In the genomic region with DNA sequence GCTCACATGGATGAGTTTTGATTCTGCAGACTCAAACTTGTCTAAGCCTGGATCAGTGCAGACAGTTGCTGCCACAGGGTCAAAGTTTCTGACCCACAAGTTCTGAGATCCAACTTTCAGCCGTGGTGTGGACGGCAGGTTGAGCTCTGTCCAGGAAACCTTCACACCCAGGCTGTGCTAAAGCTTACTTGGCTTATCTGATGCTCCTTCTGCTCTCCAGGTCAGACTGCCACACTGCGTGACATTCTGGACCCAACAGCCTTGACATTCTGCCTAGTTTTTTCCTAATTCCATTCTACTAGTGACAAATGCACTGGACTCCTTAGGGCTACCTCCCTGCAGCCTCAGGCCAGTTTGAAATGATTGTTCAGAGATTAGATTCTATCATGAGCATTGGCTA, we compare ENCODE assay signal across 21 mouse cellular contexts.
"Had no signal": no experiment of that assay in that cellular context is flagged by ENCODE, and none has a peak within 500 bp of the region (broad histone marks: within the 10 kb centered on the region; RNA-seq: fewer than 3 reads in every experiment).

No protein-coding gene starts in this region.

- H3K4me2 ChIP-seq: limb, embryonic 13.5 days; liver, embryonic 13.5 days; lung, embryonic 14.5 days; midbrain, embryonic 12.5 days; midbrain, embryonic 15.5 days; neural tube, embryonic 12.5 days; neural tube, embryonic 15.5 days had no signal

- H3K9ac ChIP-seq: limb, embryonic 13.5 days; liver, embryonic 13.5 days; lung, embryonic 14.5 days; midbrain, embryonic 12.5 days; midbrain, embryonic 15.5 days; neural tube, embryonic 12.5 days; neural tube, embryonic 15.5 days had no signal

- DNase-seq: kidney, postnatal 10 days; layer of hippocampus, adult 9-11 months; liver; liver, embryonic 13.5 days; lung, embryonic 14.5 days; right cerebral cortex, adult 18-20 months; right cerebral cortex, postnatal 14 days; right cerebral cortex, postnatal 4 days; thymus, adult 2 months; thymus, postnatal 14 days; thymus, postnatal 4 days had no signal

- H3K9me3 ChIP-seq: limb, embryonic 10.5 days; limb, embryonic 13.5 days; liver, embryonic 13.5 days; midbrain, embryonic 12.5 days; midbrain, embryonic 15.5 days; neural tube, embryonic 12.5 days; neural tube, embryonic 15.5 days had no signal

- ATAC-seq: lung, postnatal 0 days; midbrain, embryonic 15.5 days had no signal

- H3K4me3 ChIP-seq: layer of hippocampus, adult 2 months; limb, embryonic 10.5 days; limb, embryonic 13.5 days; liver, embryonic 13.5 days; midbrain, embryonic 12.5 days; midbrain, embryonic 15.5 days; neural tube, embryonic 12.5 days; neural tube, embryonic 15.5 days had no signal

- H3K4me1 ChIP-seq: limb, embryonic 10.5 days; limb, embryonic 13.5 days; liver, embryonic 13.5 days; midbrain, embryonic 12.5 days; midbrain, embryonic 15.5 days; neural tube, embryonic 12.5 days; neural tube, embryonic 15.5 days had no signal

- H3K27ac ChIP-seq: layer of hippocampus, adult 2 months; limb, embryonic 10.5 days; limb, embryonic 13.5 days; liver, embryonic 13.5 days; macrophage; midbrain, embryonic 12.5 days; midbrain, embryonic 15.5 days; neural tube, embryonic 12.5 days; neural tube, embryonic 15.5 days; stomach, postnatal 0 days had no signal

- H3K27me3 ChIP-seq: liver, embryonic 13.5 days; midbrain, embryonic 12.5 days; midbrain, embryonic 15.5 days; neural tube, embryonic 12.5 days; neural tube, embryonic 15.5 days had no signal

- H3K36me3 ChIP-seq: limb, embryonic 10.5 days; limb, embryonic 13.5 days; liver, embryonic 13.5 days; midbrain, embryonic 12.5 days; midbrain, embryonic 15.5 days; neural tube, embryonic 12.5 days; neural tube, embryonic 15.5 days had no signal
